Mouse (Mus musculus) intestine, postnatal 0 days (tissue): ENCODE measurements around the gene Tmem120b. TPM values are rescaled to one million over a fixed set of nuclear protein-coding genes. Genes with fewer than 3 reads are reported as not detected.

Experiments
- ATAC-seq: fragments of 200-750 bp; cut with Nextera tagmentation; 2 replicates; pipeline ENCODE4 v1.8.0; 2017; ENCODE audit warnings: mild to moderate bottlenecking, moderate TSS enrichment, moderate library complexity
- H3K27ac ChIP-seq: fragments of 300-500 bp; sonication (generic); 2 replicates; pipeline ENCODE4 v1.5.1; 2014; ENCODE audit warnings: mild to moderate bottlenecking, low read depth, low read length, moderate library complexity
- H3K27me3 ChIP-seq: fragments of 300-500 bp; sonication (generic); replicated peaks from 2 replicates; pipeline ENCODE4 v1.6.1; 2014; ENCODE audit warnings: low read length, mixed read lengths; ENCODE audit not compliant: control insufficient read depth, insufficient read depth
- H3K36me3 ChIP-seq: fragments of 300-500 bp; sonication (generic); 2 replicates; pipeline ENCODE4 v1.6.1; 2014; ENCODE audit warnings: mild to moderate bottlenecking, moderate library complexity; ENCODE audit not compliant: control insufficient read depth, insufficient read depth
- H3K4me1 ChIP-seq: fragments of 300-500 bp; sonication (generic); replicated peaks from 2 replicates; pipeline ENCODE4 v1.6.1; 2014; ENCODE audit warnings: antibody characterized with exemption, low read length, mixed read lengths; ENCODE audit not compliant: control insufficient read depth, insufficient read depth
- H3K4me2 ChIP-seq: fragments of 300-500 bp; sonication (generic); replicated peaks from 2 replicates; pipeline ENCODE4 v1.6.1; 2014; ENCODE audit warnings: low read depth, mild to moderate bottlenecking, moderate library complexity
- H3K4me3 ChIP-seq: fragments of 300-500 bp; sonication (generic); 2 replicates; pipeline ENCODE4 v1.5.1; 2014; ENCODE audit warnings: low read depth, low read length
- H3K9ac ChIP-seq: fragments of 300-500 bp; sonication (generic); 2 replicates; pipeline ENCODE4 v1.6.1; 2014; ENCODE audit warnings: mild to moderate bottlenecking, low read depth, low read length
- H3K9me3 ChIP-seq: fragments of 300-500 bp; sonication (generic); 2 replicates; pipeline ENCODE4 v1.6.1; 2016; ENCODE audit warnings: mixed run types; ENCODE audit not compliant: control insufficient read depth
- CTCF ChIP-seq: sonication (generic); IDR thresholded peaks from 2 replicates; pipeline ENCODE4 v1.5.1; 2016; ENCODE audit warnings: low read depth, mild to moderate bottlenecking, control low read depth, antibody characterized with exemption, moderate library complexity
- WGBS: fragments of 180-500 bp; shearing (Covaris S2); extraction: QIAGEN DNeasy Blood & Tissue Kit; methylation state at CpG from one replicate; pipeline ENCODE4 v1.1.7; 2014; 5-methylcytosine and 5-hydroxymethylcytosine counted together
- polyA plus RNA-seq: library from polyadenylated mRNA; unstranded; fragments of >200 nt; fragmentation: Nextera tagmentation; extraction: Ambion mirVana; gene quantifications from 2 replicates; pipeline ENCODE4 v1.2.1, GENCODE M21; 2015

The Tmem120b gene
- polyA plus RNA-seq, 1 experiment from 2014 or later = 3.2 TPM

DNA sequence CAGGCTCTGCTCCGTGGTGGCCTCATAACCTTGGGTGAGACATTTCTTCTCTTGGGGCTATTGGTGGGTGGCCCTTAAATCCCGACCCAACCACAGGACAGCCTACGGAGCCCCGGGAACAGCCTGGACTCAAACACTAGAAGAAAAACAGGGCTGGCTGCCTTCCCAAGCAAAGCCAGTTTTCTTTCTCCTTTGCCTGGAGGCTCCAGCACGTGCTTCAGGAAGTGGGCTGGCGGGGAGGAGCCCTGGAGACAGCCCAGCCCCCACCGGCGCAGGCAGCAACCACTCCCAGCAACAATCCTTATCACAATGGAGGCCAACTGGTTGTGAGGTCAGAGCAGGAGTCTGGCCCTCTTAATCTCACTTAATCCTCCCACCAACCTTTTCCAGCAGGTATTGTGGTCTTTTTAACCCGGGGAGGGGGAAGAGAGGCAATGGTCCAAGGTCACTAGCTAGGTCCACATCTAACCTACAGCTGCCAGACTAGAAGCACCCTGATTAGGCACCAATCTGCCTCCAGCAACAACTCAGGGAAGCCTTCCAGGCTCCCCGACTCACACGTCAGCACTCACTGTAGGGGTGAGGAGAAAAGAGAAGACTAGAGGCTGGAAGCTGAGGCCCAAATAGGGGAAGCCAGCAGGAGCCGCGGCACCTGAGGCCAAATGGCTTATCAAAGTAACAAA lies 68.3 kb downstream of the Tmem120b start:
- peak overlapping the region; percentile 98 for H3K4me2 ChIP-seq
- peak overlapping the region; percentile 100 for H3K27ac ChIP-seq
- peak overlapping the region; percentile 99 for H3K9ac ChIP-seq
- H3K36me3 ChIP-seq = no peaks in the 10 kb centered on the region; the same call in 1 of the 2 replicates
- peak overlapping the region; percentile 86 for H3K4me3 ChIP-seq
- 2% methylated on average over 13 of the region's 13 CpGs for WGBS
- H3K9me3 ChIP-seq = no peaks in the 10 kb centered on the region
- peak; percentile 65 for ATAC-seq
- H3K27me3 ChIP-seq = no peaks in the 10 kb centered on the region
- no peak for TF ChIP-seq CTCF
- peaks cover 12% of the 10 kb centered on the region for H3K4me1 ChIP-seq

DNA sequence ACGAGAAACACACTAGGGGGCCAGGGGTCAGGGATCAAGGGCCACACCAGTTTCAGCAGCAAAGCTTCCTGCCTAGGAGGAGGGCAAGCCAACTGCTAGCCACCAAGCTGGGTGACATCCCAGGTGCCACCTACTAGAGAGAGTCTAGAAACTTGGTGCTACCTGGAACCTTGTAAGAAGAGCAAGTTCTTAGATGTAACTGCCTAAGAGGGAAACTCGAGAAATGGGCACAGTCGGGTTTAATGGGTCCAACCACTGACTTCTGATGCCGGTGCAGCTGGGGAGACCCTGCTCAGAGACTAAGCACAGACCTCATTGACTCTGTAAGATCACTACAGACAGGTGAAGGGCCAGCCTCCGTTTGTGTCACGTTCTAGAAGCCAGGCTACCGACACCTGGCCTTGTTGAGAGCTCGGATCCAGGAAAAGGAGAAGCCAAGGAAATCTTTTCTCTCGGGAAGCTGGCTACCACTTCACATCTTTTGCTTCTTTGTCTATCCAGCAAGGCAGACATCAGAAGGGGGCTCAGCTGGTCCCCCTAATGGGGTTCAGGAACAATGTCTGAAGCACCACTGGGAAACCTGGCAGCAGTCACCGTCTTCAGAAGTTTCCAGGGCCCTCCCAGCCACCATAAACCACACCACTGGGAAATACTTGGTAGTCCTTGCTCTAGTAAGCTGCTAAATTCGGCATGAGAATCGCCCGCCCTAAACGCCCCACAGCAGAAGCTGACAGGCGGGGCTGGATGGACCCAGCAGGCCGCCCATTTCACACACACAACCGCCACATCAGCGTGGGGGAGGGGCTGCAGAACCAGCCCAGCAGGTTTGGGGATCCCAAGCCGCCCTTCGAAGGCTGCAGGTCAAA lies 69.1 kb downstream of the Tmem120b start:
- H3K9ac ChIP-seq = peak overlapping the region; percentile 99
- peaks cover 12% of the 10 kb centered on the region for H3K4me1 ChIP-seq
- TF ChIP-seq CTCF = no peak
- H3K36me3 ChIP-seq = no peaks in the 10 kb centered on the region; the same call in 1 of the 2 replicates
- WGBS = 2% methylated on average over 20 of the region's 20 CpGs
- H3K27me3 ChIP-seq = no peaks in the 10 kb centered on the region
- H3K27ac ChIP-seq = peak overlapping the region; percentile 100
- peak overlapping the region; percentile 98 for H3K4me2 ChIP-seq
- H3K9me3 ChIP-seq = no peaks in the 10 kb centered on the region
- peak; percentile 19 for ATAC-seq
- peak overlapping the region; percentile 86 for H3K4me3 ChIP-seq

DNA sequence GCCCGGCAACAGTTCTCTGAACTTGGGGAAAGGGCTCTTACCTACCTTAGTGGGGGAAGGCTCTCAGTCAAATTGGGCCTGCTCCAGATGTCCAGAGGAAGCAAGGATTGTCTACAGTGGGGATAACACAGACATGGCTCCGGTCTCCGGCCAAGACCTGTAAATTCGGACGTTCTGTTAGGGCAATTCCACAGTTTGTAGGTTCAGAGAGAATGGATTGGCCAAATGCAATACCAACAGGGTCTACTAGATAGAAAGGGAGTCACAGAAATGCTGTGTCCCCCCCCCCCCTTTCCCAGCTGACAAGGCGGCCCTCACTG lies 69.7 kb downstream of the Tmem120b start:
- Histone ChIP-seq H3K4me1 (peaks cover 12% of the 10 kb centered on the region; the same call in 1 of the 2 replicates), H3K27me3 (no peaks in the 10 kb centered on the region), H3K36me3 (no peaks in the 10 kb centered on the region; the same call in 1 of the 2 replicates), H3K4me2 (peak overlapping the region; percentile 98), H3K4me3 (peak overlapping the region; percentile 86), H3K27ac (peak overlapping the region; percentile 100), H3K9ac (peak overlapping the region; percentile 99), H3K9me3 (no peaks in the 10 kb centered on the region)
- no peak for TF ChIP-seq CTCF
- no peak for ATAC-seq
- 0% methylated on average over 6 of the region's 6 CpGs for WGBS

DNA sequence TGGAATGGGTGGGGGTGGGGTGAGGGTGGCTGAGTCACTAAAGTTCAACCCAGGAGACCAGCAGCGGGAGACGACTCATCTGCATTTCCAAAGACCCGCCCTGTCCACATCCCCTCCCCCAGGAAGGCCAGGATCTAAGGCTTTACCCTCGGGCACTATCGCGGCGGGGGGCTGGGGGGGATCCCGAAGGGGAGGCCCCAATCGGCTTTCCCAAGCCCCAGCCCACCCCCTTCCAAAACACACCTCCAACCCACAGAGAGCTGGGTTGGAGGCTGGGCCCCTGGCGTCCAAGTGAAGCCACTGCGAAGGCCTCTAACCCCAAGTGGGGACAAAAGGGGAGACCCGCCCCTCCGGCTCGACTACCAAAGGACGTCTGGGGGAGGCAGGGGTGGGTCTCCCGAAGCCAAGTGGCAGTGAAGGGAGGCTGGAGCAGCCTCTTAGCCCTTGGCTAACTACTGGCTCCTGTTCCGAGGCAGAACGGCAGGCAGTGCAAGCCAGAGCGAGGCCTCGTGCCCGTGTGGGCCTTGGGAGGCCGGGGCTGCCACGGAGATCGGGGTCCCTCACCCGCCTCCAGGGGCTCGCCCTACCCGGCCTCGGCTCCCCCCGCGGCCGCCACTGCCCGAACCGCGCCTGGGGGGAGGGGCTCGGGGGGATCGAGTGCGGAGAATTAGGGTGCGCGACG lies 70.2 kb downstream of the Tmem120b start:
- Histone ChIP-seq H3K4me3 (peak overlapping the region; percentile 86), H3K4me1 (peaks cover 12% of the 10 kb centered on the region; the same call in 1 of the 2 replicates), H3K27ac (peak overlapping the region; percentile 100), H3K9me3 (no peaks in the 10 kb centered on the region), H3K4me2 (peak overlapping the region; percentile 98), H3K36me3 (no peaks in the 10 kb centered on the region; the same call in 1 of the 2 replicates), H3K9ac (peak overlapping the region; percentile 99), H3K27me3 (no peaks in the 10 kb centered on the region)
- TF ChIP-seq CTCF = peak; percentile 43
- 0% methylated on average over 39 of the region's 40 CpGs for WGBS
- peak; percentile 15 for ATAC-seq

DNA sequence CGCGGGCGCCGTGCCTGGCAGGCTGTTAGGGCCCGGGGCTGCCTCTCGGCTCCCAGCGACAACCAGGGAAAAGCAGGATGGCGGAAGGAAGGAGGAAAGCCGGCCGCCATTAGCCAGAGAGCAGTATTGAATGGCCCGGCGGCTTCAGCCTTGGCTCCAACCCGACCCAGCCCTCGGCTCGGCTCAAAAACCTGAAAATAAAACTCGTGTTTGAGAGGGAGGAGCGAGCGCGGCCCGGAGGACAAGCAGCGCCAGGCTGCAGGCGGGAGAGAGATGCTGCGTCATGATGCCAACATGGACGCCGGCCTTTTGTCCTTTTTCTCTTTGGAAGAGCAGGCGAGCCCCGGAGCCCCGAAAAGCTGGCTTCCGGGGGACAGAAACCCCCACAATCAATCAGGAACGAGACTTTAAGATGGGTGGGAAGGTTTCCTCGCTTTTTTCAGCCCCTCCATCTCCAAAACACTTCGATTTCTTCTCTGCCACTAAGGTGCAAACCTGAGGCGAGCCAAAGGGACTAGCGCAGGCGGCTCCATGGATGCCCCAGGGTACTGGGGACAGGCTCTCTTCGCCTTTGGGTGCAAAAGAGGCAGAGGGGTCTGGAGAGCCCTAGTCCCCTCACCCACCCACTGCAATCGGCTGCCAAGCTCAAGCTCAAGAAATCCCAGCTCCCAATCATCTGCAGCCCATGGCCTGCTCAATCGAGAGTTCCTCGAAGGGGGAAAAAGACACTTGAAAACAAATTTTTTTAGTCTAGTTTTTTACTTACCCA lies 70.9 kb downstream of the Tmem120b start:
- Histone ChIP-seq H3K9ac (peak overlapping the region; percentile 99), H3K9me3 (no peaks in the 10 kb centered on the region), H3K4me3 (peak overlapping the region; percentile 86), H3K36me3 (no peaks in the 10 kb centered on the region), H3K27me3 (no peaks in the 10 kb centered on the region), H3K27ac (peak overlapping the region; percentile 100), H3K4me1 (peaks cover 12% of the 10 kb centered on the region; the same call in 1 of the 2 replicates), H3K4me2 (peak overlapping the region; percentile 98)
- WGBS = under 1% methylated on average over 39 of the region's 39 CpGs
- no peak for ATAC-seq
- no peak for TF ChIP-seq CTCF
